8 mouse cellular contexts compared by ENCODE assay signal in genomic region chr1:41555607-41556006, GRCm38 (mm10).
DNase-seq lines count a peak whose midpoint lies in the region; ATAC-seq and TF ChIP-seq lines count a peak whose summit lies in the region.

No protein-coding gene starts in this region.

- H3K9ac ChIP-seq in hindbrain, postnatal 0 days (replicated peaks; ENCODE audit: low read length), result no peak overlapping the region
- H3K9ac ChIP-seq in forebrain, embryonic 16.5 days (replicated peaks; ENCODE audit: low read depth, low read length), result no peak overlapping the region

- H3K9me3 ChIP-seq in hindbrain, postnatal 0 days (ENCODE audit: low read length), result no peaks in the 10 kb centered on the region
- no peaks in the 10 kb centered on the region for H3K9me3 ChIP-seq in hindbrain, embryonic 10.5 days
- no peaks in the 10 kb centered on the region for H3K9me3 ChIP-seq in forebrain, embryonic 16.5 days (ENCODE audit: control insufficient read depth, low read length)

- POLR2A ChIA-PET in Patski (lab: Charles Lee), result no interaction called here

- no peak overlapping the region for H3K27ac ChIP-seq in hindbrain, postnatal 0 days
- H3K27ac ChIP-seq in hindbrain, embryonic 10.5 days, result no peak overlapping the region
- H3K27ac ChIP-seq in forebrain, embryonic 16.5 days (ENCODE audit: low read length), result peak overlapping the region; percentile 20; the same call in 1 of the 2 replicates

- no peaks in the 10 kb centered on the region for H3K27me3 ChIP-seq in hindbrain, postnatal 0 days (ENCODE audit: insufficient read depth, low read length)
- H3K27me3 ChIP-seq in hindbrain, embryonic 10.5 days (ENCODE audit: insufficient read depth, poor library complexity, severe bottlenecking), result no peaks in the 10 kb centered on the region
- H3K27me3 ChIP-seq in Patski, result no peaks in the 10 kb centered on the region
- H3K27me3 ChIP-seq in forebrain, embryonic 16.5 days (replicated peaks; ENCODE audit: control insufficient read depth, insufficient read depth, low read length), result no peaks in the 10 kb centered on the region

- H3K4me1 ChIP-seq in hindbrain, postnatal 0 days (ENCODE audit: insufficient read depth, low read length), result 0 out of 2 replicates have a peak, but pooled peaks cover 3% of the 10 kb centered on the region
- H3K4me1 ChIP-seq in hindbrain, embryonic 10.5 days (replicated peaks), result peaks cover 8% of the 10 kb centered on the region; the same call in 1 of the 2 replicates
- H3K4me1 ChIP-seq in forebrain, embryonic 16.5 days (replicated peaks; ENCODE audit: control insufficient read depth, insufficient read depth, low read length), result peaks cover 5% of the 10 kb centered on the region; the same call in 1 of the 2 replicates

- 25% methylated on average over 2 of the region's 2 CpGs for WGBS in hindbrain, postnatal 0 days
- WGBS in hindbrain, embryonic 10.5 days, result 79% methylated on average over 2 of the region's 2 CpGs
- WGBS in forebrain, embryonic 16.5 days, result 25% methylated on average over 2 of the region's 2 CpGs

- in situ Hi-C loops in Patski (cut with MboI; ENCODE audit: low pct_unique_long_range_greater_than_20kb), result no loop called here

- H3K4me2 ChIP-seq in hindbrain, postnatal 0 days (ENCODE audit: low read depth, low read length), result no peak overlapping the region
- H3K4me2 ChIP-seq in forebrain, embryonic 16.5 days (ENCODE audit: low read length), result no peak overlapping the region

- peak; percentile 62 for DNase-seq in hindbrain, postnatal 0 days (ENCODE audit: low spot score)
- no peak for DNase-seq in hindbrain, embryonic 10.5 days (ENCODE audit: low spot score)
- DNase-seq in Patski (ENCODE audit: low read depth, low spot score) (peak; percentile 68), MN1 (ENCODE audit: low spot score) (no peak)
- peak; percentile 78 to 88 for DNase-seq in kidney, postnatal 25 days
- no peak for DNase-seq in T-cell, adult 2 months (ENCODE audit: low spot score)
- DNase-seq in retina, postnatal 1 day, result no peak

- no peaks in the 10 kb centered on the region for H3K36me3 ChIP-seq in hindbrain, postnatal 0 days (ENCODE audit: insufficient read depth, low read length)
- no peaks in the 10 kb centered on the region for H3K36me3 ChIP-seq in hindbrain, embryonic 10.5 days
- H3K36me3 ChIP-seq in forebrain, embryonic 16.5 days (ENCODE audit: control insufficient read depth, insufficient read depth), result no peaks in the 10 kb centered on the region

- no peak overlapping the region for H3K4me3 ChIP-seq in hindbrain, postnatal 0 days (ENCODE audit: low read length)
- H3K4me3 ChIP-seq in hindbrain, embryonic 10.5 days, result no peak overlapping the region
- no peak overlapping the region for H3K4me3 ChIP-seq in forebrain, embryonic 16.5 days (replicated peaks; ENCODE audit: low read length)

- CTCF ChIA-PET in Patski (lab: Charles Lee), result no interaction called here

- ATAC-seq in hindbrain, postnatal 0 days, result no peak
- peak; percentile 100 for ATAC-seq in Patski
- ATAC-seq in forebrain, embryonic 16.5 days, result peak; percentile 95

- TF ChIP-seq CTCF in hindbrain, postnatal 0 days (IDR thresholded peaks at IDR 0.05; ENCODE audit: low read depth), result no peak
- no peak for TF ChIP-seq CTCF in Patski (IDR thresholded peaks at IDR 0.05)

Comparison
In these comparisons a context has a peak if more than half of its experiments do, and no peak if none do; other contexts are left out.
1. DNase-seq: peak in hindbrain, postnatal 0 days (single experiment), Patski (single experiment) and kidney, postnatal 25 days (2 of 2); none in hindbrain, embryonic 10.5 days (single experiment), T-cell, adult 2 months (single experiment), retina, postnatal 1 day (single experiment) and MN1 (single experiment).